Mouse (Mus musculus) neural tube, embryonic 11.5 days (tissue): ENCODE measurements around the gene Wfs1. TPM values are rescaled to one million over a fixed set of nuclear protein-coding genes. Genes with fewer than 3 reads are reported as not detected.
A peak's percentile ranks its signal among the peaks of the same experiment; 100 is the strongest.
"Not testable (repeated sequence)": the region's sequence is repeated elsewhere in the genome, so short reads cannot be mapped to it uniquely, and the experiment has no call there.

ENCODE experiments used
- ATAC-seq: fragments of 200-750 bp; cut with Nextera tagmentation; 2 replicates; pipeline ENCODE4 v1.8.0; 2017; ENCODE audit warnings: moderate number of reproducible peaks, mild to moderate bottlenecking, moderate TSS enrichment, moderate library complexity; ENCODE audit not compliant: insufficient read depth, low FRiP score, low TSS enrichment
- DNase-seq: peaks from one replicate; pipeline ENCODE4 v3.0.0-alpha.2; 2015; ENCODE audit warnings: low spot score
- H3K27ac ChIP-seq: fragments of 300-500 bp; sonication (generic); 2 replicates; pipeline ENCODE4 v1.5.1; 2014; ENCODE audit warnings: low read depth, mild to moderate bottlenecking, low read length
- H3K27me3 ChIP-seq: fragments of 300-500 bp; sonication (generic); 2 replicates; pipeline ENCODE4 v1.6.1; 2014; ENCODE audit warnings: mild to moderate bottlenecking, low read length, mixed read lengths; ENCODE audit not compliant: control insufficient read depth, insufficient read depth
- H3K36me3 ChIP-seq: fragments of 300-500 bp; sonication (generic); 2 replicates; pipeline ENCODE4 v1.6.1; 2014; ENCODE audit warnings: mild to moderate bottlenecking, low read length, moderate library complexity, mixed read lengths; ENCODE audit not compliant: control insufficient read depth, insufficient read depth
- H3K4me1 ChIP-seq: fragments of 300-500 bp; sonication (generic); 2 replicates; pipeline ENCODE4 v1.6.1; 2014; ENCODE audit warnings: low read length, mixed read lengths; ENCODE audit not compliant: control insufficient read depth, insufficient read depth
- H3K4me2 ChIP-seq: fragments of 300-500 bp; sonication (generic); 2 replicates; pipeline ENCODE4 v1.6.1; 2014; ENCODE audit warnings: low read depth, mild to moderate bottlenecking, moderate library complexity
- H3K4me3 ChIP-seq: fragments of 300-500 bp; sonication (generic); 2 replicates; pipeline ENCODE4 v1.5.1; 2014; ENCODE audit warnings: low read depth, low read length
- H3K9ac ChIP-seq: fragments of 300-500 bp; sonication (generic); 2 replicates; pipeline ENCODE4 v1.6.1; 2014; ENCODE audit warnings: mild to moderate bottlenecking, low read length
- H3K9me3 ChIP-seq: fragments of 300-500 bp; sonication (generic); 2 replicates; pipeline ENCODE4 v1.6.1; 2016; ENCODE audit warnings: low read length; ENCODE audit not compliant: control insufficient read depth
- WGBS: fragments of 180-500 bp; shearing (Covaris S2); extraction: QIAGEN DNeasy Blood & Tissue Kit; methylation state at CpG from one replicate; pipeline ENCODE4 v1.1.7; 2014; 5-methylcytosine and 5-hydroxymethylcytosine counted together
- polyA plus RNA-seq: library from polyadenylated mRNA; unstranded; fragments of >200 nt; fragmentation: Nextera tagmentation; extraction: Ambion mirVana; gene quantifications from 2 replicates; pipeline ENCODE4 v1.2.1, GENCODE M21; 2014

The Wfs1 gene
- polyA plus RNA-seq, 1 experiment from 2014 or later = 8.9 TPM

DNA sequence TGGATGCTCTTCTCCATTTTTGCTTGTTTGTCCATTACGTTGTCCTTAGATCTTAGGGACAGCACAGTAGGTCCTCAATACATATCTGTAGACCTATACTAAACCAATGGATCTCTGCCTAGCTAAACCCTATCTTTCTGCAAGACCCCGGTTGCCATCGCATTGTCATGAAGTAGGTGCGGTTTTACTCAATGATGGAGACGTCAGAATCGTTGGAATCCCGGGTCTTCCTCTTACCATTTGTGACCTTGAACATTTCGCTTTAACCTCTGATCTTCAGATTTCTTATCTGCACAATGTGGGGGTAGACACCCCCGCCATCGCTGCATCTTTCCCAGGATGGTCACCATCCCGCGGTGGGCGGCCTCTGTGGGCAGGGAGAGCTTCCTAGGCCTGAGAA is 38.7 kb upstream of the Wfs1 start:
- no peak for DNase-seq
- H3K27ac ChIP-seq = no peak overlapping the region
- 11% methylated on average over 13 of the region's 13 CpGs for WGBS
- H3K27me3 ChIP-seq = peaks cover 29% of the 10 kb centered on the region
- peaks cover 5% of the 10 kb centered on the region; the same call in 1 of the 2 replicates for H3K4me1 ChIP-seq
- no peak for ATAC-seq
- H3K9me3 ChIP-seq = no peaks in the 10 kb centered on the region
- no peak overlapping the region; the same call in 1 of the 2 replicates for H3K9ac ChIP-seq
- peak overlapping the region; percentile 67 for H3K4me3 ChIP-seq
- H3K4me2 ChIP-seq = peak overlapping the region; percentile 98
- no peaks in the 10 kb centered on the region for H3K36me3 ChIP-seq

DNA sequence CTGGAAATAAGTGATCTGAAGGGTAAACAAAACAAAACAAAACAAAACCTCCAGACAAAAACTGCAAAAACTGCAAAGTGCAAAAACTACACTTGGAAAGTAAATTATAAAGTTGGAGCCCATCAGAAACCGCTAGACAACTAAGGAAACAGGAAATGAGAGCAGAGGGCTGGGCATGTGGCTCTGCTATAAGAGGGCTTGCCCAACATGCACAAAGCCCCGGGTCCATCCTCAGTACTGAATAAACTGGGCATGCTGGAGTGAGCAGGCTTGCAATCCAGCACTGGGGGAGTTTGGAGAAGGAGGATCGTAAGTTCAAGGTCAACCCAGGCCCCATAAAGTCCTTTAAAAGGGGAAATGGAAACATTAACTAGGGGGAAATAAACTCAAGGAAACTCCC is 28.2 kb upstream of the Wfs1 start:
- Histone ChIP-seq H3K27ac (no peak overlapping the region), H3K4me2 (no peak overlapping the region), H3K9me3 (no peaks in the 10 kb centered on the region), H3K9ac (no peak overlapping the region), H3K4me3 (no peak overlapping the region), H3K4me1 (no peaks in the 10 kb centered on the region), H3K27me3 (no peaks in the 10 kb centered on the region), H3K36me3 (no peaks in the 10 kb centered on the region)
- WGBS = 73% methylated on average over 3 of the region's 3 CpGs
- no peak for ATAC-seq
- DNase-seq = no peak

DNA sequence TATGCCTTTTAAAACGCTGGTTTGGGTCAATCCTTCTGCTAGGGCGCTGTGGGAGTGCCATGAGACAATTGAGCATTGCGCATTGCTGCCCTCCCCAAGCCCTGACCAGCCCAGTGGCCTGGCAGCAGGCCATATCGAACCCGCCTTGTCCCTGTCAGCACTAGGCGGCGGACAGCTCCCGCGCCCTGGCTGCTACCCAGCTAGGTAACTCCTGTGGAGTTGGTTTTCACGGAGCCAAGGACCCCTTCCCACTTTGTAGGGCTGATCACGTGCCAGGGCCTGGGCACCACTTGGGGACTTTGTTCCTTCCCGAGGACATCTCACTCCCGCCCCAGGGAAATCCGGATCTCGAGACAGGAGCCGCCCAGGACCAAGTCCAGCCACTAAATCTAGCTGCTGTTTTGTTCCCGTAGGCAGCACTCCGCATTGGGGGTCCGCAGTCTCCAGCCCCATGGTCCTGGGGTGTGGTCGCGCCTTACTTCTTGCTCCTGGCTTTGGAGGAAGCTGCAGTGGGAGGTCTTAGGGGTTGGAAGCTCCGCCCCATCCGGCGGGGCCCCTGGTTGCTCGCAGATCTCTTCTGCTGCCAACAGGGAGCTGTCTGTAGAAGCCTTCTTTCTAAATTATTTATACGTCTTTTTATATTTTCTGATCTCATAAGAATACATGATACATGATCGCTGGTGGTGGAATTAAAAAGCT is 26.8 kb upstream of the Wfs1 start:
- no peak overlapping the region for H3K9ac ChIP-seq
- no peaks in the 10 kb centered on the region for H3K27me3 ChIP-seq
- ATAC-seq (no peak), DNase-seq (peak; percentile 36)
- no peak overlapping the region for H3K27ac ChIP-seq
- no peaks in the 10 kb centered on the region for H3K9me3 ChIP-seq
- no peaks in the 10 kb centered on the region for H3K4me1 ChIP-seq
- no peak overlapping the region for H3K4me3 ChIP-seq
- 7% methylated on average over 27 of the region's 27 CpGs for WGBS
- H3K4me2 ChIP-seq = peak overlapping the region; percentile 10; the same call in 1 of the 2 replicates
- no peaks in the 10 kb centered on the region for H3K36me3 ChIP-seq

DNA sequence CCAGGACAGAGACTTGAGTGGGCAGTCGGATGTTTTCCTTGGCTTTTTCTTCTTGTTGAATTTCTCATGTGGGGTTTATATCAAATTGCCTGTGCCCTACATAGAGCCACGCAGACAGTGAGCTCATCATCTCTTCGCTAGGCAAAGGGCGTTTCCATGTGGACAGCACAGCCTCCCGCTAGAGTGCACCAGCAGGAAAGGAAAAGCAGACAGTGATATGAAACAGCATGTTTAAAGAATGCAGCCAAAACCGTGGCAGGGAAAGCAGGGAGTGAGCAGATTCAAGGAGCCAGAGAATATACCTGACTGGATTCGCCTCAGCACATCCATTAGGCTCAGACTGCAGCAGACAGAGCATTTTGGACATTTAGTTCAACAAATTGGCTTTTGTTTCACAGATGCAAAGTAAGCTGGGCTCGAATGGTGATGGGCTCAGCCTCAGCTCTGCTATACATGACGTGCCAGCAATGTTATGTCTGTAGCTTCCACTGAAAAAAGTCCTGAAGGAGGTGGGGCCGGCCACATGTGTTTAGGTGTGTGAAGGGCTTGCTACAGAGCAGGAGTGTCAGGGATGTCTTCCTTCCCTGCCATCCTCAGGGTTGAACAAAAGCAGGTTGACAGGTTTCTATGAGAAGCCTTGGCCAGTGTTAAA is 21.8 kb upstream of the Wfs1 start:
- Histone ChIP-seq H3K4me1 (no peaks in the 10 kb centered on the region), H3K27me3 (no peaks in the 10 kb centered on the region), H3K27ac (no peak overlapping the region), H3K4me2 (no peak overlapping the region), H3K4me3 (no peak overlapping the region), H3K9me3 (no peaks in the 10 kb centered on the region), H3K9ac (no peak overlapping the region), H3K36me3 (no peaks in the 10 kb centered on the region)
- DNase-seq = peak; percentile 0
- no peak for ATAC-seq
- 83% methylated on average over 10 of the region's 10 CpGs for WGBS

DNA sequence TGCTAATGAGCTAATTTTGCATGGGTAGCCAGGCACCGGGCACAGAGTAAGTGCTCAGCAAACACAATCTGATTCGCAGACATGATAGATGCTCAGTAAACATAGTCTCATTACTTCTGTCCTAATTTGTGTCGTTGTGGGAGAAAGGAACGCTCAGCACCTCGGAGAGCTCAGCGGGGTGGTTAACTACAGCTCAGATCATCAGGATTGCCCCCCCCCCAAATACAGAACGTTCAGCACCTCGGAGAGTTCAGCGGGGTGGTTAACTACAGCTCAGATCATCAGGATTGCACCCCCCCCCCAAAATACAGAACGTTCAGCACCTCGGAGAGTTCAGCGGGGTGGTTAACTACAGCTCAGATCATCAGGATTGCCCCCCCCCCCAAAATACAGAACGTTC is 20.8 kb upstream of the Wfs1 start:
- H3K9me3 ChIP-seq, H3K9ac ChIP-seq, H3K27ac ChIP-seq, H3K36me3 ChIP-seq, H3K4me1 ChIP-seq, DNase-seq, ATAC-seq, H3K27me3 ChIP-seq, H3K4me2 ChIP-seq, H3K4me3 ChIP-seq: not testable (repeated sequence)
- 27% methylated on average over 13 of the region's 13 CpGs for WGBS

DNA sequence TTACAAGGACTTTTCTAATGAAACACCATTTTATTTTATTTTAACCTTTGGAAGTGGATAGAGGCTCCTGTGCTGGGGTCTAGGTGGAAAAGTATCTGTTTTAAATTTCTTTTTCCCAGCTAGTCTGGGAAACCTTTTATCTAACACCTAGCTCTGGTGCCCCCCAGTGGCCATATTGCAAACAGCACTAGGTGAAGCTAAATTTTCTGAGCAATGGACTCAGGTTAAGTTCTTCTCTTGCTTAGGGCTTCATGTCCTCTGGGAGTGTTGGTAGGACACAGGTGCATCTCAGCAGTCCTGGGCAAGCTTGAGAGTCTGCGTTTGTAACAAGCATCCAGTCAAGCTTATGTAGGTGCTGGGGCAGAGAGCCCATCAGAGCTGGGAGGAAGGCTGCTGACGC is 13.0 kb upstream of the Wfs1 start:
- H3K9me3 ChIP-seq = no peaks in the 10 kb centered on the region
- no peaks in the 10 kb centered on the region for H3K4me1 ChIP-seq
- 49% methylated on average over 2 of the region's 2 CpGs for WGBS
- H3K4me2 ChIP-seq = no peak overlapping the region
- H3K9ac ChIP-seq = no peak overlapping the region
- ATAC-seq (no peak), DNase-seq (peak; percentile 72)
- no peak overlapping the region for H3K27ac ChIP-seq
- no peak overlapping the region for H3K4me3 ChIP-seq
- no peaks in the 10 kb centered on the region for H3K27me3 ChIP-seq
- H3K36me3 ChIP-seq = no peaks in the 10 kb centered on the region

DNA sequence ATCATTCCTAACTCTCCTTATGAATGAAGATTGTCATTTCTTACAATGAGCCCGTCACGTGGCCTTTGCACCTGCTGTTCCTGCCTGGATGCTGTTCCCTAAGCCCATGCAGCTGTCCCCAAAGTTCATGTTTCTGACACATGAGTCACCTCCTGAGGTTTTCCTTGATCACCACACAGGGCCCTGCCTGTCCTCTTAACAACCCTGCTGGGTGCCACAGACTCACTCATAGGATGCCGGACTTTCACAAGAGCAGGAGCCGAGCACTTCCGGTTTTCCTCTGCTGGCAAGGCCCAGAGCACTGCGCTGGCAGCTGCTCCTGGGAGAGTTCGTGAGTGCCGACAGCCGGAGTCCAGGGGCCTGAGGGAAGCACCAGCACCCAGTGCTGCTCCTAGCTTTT is 12.0 kb upstream of the Wfs1 start:
- Histone ChIP-seq H3K27me3 (no peaks in the 10 kb centered on the region), H3K4me3 (no peak overlapping the region), H3K4me1 (no peaks in the 10 kb centered on the region), H3K9ac (no peak overlapping the region), H3K36me3 (no peaks in the 10 kb centered on the region), H3K4me2 (no peak overlapping the region), H3K27ac (no peak overlapping the region), H3K9me3 (no peaks in the 10 kb centered on the region)
- ATAC-seq (no peak), DNase-seq (no peak)
- 90% methylated on average over 9 of the region's 9 CpGs for WGBS

DNA sequence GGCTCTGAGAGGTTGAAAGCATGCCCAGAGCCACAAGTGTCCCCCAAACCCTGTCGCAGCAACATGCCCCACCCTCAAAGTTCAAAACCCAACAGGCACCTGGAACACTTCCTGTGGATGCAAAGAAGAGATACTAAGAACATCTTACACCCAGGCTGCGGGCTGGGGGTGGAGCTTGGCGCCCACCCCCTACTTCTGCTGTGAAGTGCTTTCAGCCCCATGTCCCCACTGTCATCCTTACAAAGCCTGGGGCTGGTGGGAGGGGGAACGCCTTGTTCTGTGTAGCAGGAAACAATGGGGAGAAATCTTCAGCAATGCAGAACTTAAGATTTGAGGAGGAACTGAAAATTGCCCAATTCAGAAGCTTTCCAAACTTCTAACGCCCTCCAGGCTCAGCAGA is 9.0 kb upstream of the Wfs1 start:
- Histone ChIP-seq H3K4me3 (no peak overlapping the region), H3K4me1 (no peaks in the 10 kb centered on the region), H3K9ac (no peak overlapping the region), H3K4me2 (no peak overlapping the region), H3K27ac (no peak overlapping the region), H3K27me3 (no peaks in the 10 kb centered on the region), H3K36me3 (no peaks in the 10 kb centered on the region), H3K9me3 (no peaks in the 10 kb centered on the region)
- 61% methylated on average over 5 of the region's 5 CpGs for WGBS
- ATAC-seq = no peak
- no peak for DNase-seq

DNA sequence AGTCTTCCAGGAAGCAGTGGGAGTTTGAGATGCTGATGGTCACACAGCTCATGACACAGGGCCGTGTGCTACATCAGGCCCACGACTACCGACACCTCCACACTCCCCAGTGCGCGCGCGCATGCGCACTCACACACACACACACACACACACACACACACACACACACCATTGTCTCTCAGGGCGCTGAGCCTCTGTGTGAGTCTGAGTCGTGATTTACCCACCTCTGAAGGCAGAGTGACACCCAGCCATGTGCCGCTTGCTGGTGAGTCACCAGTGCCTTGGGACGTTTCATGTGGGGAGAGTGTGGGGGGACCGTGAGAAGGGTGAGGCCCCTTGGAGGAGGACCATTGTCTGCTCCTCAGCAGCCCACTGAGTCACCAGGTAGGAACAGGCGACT is 7.4 kb upstream of the Wfs1 start:
- WGBS = 91% methylated on average over 14 of the region's 14 CpGs
- Histone ChIP-seq H3K4me1 (no peaks in the 10 kb centered on the region), H3K36me3 (no peaks in the 10 kb centered on the region), H3K27me3 (no peaks in the 10 kb centered on the region), H3K9ac (no peak overlapping the region), H3K4me2 (no peak overlapping the region), H3K4me3 (no peak overlapping the region), H3K27ac (no peak overlapping the region), H3K9me3 (no peaks in the 10 kb centered on the region)
- no peak for DNase-seq
- ATAC-seq = no peak
